Mouse (Mus musculus) granulocyte monocyte progenitor cell, adult 5-6 weeks (primary cell): ENCODE data around the gene S100a7a. TPM values are rescaled to one million over a fixed set of nuclear protein-coding genes. Genes with fewer than 3 reads are reported as not detected.

Experiments used
- ATAC-seq: replicated peaks from 2 replicates; pipeline ENCODE4 v1.8.0; 2016; ENCODE audit warnings: mild to moderate bottlenecking, moderate TSS enrichment, inconsistent platforms; ENCODE audit not compliant: poor library complexity, severe bottlenecking
- total RNA-seq, 2 experiments: library from RNA; stranded (forward) in 1 of 2; stranded (reverse) in 1 of 2; fragments of 200-712, 200-1000 nt in 1 of 2; fragments of >200 nt in 1 of 2; fragmentation: Nextera tagmentation in 1 of 2; gene quantifications; 2 replicates each; pipeline ENCODE4 v1.2.3; 2014 to 2017

Gene S100a7a
- total RNA-seq (2014; fragmentation: Nextera tagmentation) (not detected in 2 replicates), total RNA-seq (2017) (not detected in 2 replicates)

DNA sequence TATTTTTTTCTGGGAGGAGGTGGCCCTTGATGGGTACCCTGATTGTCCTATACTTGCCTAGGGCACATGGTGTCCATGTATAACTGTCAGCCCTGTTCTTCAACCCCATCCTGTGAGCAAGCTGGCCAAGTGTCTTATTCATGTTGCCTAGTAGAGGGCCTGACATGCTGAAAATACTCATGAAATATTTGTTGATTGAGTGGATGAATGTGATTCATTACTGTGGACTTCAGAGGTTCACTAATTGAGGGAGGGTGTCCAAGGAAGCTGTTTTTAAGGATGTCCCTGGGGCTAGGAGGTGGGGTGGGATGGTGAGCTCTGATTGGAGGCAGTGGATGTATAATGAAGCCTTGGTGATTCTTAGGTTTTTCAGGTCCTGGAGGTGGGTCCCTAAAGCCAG is at the start of gene S100a7a:
S100a7a (plus strand) TSS at position 301 of the 400 bp plus-strand sequence.
- ATAC-seq: no peak

DNA sequence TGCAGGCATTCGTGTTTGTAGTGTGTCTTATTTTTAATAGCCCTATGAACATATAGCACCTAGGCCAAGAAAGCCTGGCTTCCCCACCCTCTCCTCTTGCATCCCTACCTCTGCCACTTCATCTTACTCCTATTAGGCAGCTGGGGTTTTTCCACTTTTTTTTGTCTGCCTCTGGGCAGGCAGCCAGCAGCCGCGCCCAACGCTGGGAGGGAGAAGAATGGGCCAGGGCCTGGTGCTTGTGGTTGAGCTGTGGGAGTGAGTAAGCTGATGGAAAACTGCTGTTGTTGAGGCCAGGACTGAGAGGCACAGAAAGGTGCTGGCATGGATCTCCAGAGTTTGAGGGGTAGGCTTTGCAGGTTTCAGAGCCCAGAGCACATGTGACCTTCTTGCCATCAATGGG is 49.4 kb upstream of the S100a7a start:
- peak; percentile 65 for ATAC-seq

DNA sequence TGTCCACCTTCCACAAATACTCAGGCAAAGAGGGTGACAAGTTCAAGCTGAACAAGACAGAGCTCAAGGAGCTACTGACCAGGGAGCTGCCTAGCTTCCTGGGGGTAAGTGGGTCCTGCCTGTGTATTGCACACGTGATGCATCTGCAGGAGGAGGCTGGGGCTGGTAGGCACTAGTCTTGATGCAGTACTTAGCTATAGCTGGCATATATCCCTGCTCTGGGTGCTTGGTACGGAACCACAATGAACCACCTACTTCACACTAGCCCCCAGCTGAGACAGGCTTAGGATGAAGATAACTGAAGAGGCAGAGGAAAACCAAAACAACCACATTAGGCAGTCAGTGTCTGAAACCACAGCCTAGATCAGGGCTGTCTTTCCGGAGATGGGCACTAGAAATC is 48.8 kb upstream of the S100a7a start:
- peak; percentile 4; the same call in 1 of the 2 replicates for ATAC-seq

DNA sequence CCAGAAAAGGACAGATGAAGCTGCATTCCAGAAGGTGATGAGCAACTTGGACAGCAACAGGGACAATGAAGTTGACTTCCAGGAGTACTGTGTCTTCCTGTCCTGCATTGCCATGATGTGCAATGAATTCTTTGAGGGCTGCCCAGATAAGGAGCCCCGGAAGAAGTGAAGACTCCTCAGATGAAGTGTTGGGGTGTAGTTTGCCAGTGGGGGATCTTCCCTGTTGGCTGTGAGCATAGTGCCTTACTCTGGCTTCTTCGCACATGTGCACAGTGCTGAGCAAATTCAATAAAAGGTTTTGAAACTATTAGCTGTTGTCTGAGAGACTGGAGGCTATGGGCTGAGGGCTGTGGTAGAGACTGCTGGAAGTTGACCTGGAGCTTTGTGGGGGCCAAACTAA is 48.1 kb upstream of the S100a7a start:
- ATAC-seq: no peak

DNA sequence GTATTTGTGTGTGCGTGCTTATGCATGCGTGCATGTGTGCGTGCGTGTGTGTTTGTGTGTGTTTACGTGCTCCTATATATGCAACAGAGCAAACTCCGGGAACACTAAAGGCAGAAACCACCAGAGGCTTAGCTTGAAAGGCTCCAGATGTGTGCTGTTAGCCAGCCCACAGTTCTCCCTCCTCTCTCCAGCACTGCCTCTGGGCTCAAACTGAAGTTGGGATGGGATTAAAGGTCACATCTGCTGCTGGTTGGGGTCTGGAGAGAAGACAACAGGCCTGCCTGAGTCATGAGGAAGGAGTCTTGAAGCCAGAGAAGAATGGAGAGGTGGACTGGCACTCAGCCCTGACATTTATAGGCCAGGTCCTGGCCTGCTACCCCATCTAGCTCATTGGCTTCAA is 47.6 kb upstream of the S100a7a start:
- ATAC-seq: no peak

DNA sequence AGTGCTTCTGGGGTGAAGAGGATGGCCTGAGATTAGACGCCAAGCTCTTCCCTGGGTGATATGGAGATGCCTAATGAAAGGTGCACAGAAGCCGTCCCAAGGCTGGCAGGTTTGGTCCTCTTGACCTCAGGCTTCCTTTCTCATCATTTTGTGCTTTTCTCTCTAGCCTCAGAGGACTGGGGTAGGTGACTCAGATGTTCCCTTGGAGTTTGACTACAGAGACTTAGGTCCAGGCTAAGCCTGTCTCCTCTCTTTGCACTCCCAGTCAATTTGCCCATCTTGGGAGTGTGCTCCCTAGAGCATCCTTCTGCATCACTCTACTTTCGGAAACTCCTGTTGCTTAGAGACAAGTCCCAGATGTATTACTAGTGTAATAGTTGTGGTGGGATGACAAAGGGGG is 46.5 kb upstream of the S100a7a start:
- no peak for ATAC-seq

DNA sequence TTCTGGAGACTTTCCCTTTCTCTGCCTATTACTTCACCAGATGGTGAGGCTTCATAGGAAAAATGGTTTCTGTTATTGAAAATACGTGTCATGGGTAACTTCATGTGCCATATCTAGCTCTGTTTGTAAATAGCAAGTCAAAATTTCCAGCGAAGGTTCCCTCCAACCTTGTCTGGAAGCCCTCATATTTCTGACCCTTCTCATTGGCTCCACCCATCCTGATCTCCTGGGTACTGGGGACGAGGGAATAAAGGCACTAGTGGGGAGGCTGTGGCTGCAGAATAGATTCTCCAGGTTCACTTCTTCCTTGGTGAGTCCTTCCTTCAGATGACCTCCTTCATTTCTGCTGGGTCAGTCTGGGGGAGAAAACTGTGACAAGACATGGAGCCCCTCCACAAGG is 45.6 kb upstream of the S100a7a start, which contains the start of gene S100a5:
S100a5 (plus strand) TSS at position 301 of the 400 bp plus-strand sequence.
- no peak for ATAC-seq

DNA sequence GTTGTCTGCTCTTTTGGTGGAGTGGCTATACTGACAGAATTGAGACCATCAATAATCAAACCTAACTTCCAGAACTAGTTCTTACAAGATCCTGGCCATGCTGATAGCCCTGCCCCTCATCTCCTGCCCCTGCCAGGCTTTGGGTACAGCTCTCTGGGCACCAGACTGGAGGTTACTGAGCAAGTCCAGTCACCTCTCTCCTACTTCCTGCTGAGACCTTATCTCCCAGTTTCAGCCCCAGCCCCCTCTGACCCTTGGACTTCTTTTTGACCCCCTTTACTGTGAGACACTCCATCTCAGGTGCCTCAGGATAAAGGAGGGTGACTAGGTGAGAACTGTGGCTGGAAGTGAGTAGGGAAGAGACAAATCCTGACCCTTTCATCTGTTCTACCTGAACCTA is 44.7 kb upstream of the S100a7a start:
- ATAC-seq: no peak

DNA sequence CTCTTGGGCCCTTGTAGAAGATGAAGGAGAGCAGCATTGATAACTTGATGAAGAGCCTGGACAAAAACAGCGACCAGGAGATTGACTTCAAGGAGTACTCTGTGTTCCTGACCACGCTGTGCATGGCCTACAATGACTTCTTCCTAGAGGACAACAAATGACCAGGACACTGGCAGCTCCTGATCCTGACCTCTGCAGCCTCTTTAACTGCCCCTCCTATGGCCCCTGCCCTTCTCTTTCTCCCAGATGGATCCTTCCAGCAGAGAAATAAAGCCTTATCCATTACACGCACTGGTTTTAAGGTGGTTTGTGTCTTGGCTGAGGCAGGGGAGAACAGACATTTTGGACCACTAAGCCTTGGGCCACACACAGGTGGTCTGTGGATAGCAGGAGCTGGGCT is 42.3 kb upstream of the S100a7a start:
- no peak for ATAC-seq

DNA sequence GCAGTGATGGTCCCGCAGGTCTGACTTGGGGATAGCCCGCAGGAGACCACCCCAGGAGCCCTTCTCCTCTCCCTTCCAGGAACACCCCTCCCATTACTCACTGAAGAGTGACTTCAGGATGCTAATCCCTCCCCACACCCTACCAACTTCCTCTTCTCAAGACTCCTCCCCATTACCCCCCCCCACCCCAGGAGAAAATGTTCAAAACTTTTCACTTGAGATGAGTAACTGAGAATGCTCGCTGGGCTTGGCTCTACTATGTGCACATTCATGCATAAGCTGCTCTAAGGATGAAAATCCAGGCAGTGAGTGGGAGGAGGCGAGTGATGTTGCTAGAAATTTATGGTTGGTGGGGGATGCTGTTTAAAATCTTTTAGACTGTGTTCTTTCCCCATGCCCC is 41.8 kb upstream of the S100a7a start:
- ATAC-seq: peak; percentile 50

DNA sequence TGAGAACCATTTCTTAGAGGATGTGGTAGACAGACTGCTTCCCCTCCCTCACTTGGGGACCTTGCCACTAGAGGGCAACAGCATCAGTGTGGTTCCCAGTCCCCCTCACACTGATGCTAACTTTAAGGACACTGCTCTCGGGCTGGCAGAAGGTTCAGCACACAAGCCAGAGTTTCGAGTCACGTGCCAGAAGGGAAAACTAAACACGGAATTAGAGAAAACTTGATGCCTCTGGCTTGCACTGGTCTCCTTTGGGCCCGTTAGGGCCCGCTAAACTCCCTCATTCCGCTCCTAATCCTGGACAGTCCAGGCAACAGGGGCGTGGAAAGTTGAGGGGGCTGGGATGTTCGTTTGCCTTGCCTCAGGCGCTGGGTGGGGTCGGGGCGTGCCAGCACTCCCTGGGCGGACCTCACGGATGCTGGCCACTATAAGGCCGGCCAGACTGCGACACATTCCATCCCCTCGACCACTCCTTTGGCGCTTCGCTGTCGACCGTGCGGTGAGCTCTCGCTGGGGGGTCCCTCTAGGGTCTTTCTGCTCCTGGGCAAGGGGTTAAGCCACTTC is 41.0 kb upstream of the S100a7a start, which contains the start of gene S100a6:
S100a6 (plus strand) TSS at position 155 of the 564 bp plus-strand sequence.
- peak; percentile 71 for ATAC-seq

DNA sequence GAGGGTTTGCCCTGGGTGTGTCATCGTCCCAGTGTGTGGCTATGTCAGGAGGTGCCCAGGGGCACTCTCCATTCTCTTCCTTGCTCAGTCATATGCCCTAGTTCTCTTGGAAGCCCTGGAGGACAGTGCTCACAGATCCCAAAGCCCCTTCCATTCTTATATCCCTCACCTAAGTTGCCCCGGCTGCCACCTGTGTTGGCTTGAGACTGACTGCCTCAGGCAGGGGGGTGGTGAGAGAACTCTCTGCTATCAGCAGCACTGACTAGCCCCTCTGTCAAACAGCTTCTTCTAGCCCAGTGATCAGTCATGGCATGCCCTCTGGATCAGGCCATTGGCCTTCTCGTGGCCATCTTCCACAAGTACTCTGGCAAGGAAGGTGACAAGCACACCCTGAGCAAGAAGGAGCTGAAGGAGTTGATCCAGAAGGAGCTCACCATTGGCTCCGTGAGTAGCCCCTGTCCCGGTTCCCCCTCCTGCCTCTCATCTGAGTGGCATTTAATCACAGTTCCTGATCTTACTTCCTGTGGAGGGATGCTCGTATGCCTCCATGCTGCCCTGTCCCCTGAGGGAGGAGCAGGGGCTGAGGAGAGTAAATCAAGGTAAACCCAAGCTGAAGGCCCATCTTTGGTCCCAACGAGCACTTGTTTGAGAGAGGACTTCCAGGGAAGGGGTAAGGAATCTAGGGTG is 40.2 kb upstream of the S100a7a start:
- ATAC-seq: peak; percentile 15; the same call in 1 of the 2 replicates

DNA sequence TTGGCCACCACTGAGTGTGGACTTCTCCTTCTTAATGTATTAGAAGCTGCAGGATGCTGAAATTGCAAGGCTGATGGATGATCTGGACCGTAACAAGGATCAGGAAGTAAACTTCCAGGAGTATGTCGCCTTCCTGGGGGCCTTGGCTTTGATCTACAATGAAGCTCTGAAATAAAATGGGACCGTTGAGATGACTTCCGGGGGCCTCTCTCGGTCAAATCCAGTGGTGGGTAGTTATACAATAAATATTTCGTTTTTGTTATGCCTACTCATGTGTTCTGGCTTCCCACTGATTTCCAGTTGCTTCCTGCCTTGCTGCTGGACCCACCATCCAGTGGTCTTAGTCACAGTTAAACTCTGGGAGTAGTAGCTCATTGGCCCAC is 39.7 kb upstream of the S100a7a start:
- ATAC-seq: no peak

DNA sequence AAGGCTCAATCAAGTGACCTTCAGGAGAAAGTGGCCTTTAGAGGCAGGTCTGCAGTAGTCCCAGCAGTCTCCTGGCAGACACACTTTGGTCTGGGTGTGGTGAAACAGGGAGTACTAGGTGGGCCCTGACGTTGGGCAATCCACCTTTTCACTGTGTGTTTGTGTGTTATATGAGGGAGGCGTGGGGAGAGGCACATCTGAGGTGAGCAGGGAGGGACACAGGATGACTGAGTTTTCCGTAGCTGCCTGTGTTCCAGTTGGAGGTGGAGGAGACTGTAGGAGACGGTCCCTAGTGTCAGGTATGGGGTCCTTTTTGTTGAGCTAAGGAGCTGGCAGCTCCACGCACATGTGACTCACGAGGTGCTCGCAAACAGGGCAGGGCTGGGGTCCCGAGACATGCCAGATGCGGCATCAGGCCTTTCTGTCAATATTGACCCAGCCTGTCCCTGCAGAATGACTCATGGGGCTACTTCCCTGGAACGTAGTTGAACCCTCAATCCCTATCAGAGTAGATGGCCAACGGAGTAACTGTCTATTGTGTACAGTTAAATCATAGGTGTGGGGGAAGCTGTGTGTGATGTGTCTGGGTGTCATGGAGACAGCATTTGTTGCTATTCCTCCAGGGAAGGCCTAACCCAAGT is 39.1 kb upstream of the S100a7a start:
- no peak for ATAC-seq

DNA sequence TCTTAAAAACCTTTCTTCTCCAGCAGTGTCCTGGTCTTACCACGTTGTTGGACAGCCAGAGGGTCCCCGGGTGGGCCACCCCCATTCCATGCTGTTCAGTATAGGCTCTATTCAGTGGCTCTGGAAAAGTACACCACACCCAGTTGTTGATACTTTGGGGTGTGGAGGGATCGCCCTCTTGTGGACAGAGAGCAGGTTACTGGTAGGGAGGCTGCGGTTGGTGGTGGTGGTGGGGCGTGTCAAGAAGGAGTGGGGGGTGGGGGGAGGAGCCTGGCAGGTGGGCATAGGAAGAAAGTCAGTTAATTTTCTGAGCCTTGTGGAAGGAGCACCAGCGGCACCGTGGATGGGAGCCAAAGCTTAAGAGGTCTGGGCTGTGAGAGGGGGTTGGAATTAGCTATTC is 38.4 kb upstream of the S100a7a start:
- peak; percentile 63 for ATAC-seq

DNA sequence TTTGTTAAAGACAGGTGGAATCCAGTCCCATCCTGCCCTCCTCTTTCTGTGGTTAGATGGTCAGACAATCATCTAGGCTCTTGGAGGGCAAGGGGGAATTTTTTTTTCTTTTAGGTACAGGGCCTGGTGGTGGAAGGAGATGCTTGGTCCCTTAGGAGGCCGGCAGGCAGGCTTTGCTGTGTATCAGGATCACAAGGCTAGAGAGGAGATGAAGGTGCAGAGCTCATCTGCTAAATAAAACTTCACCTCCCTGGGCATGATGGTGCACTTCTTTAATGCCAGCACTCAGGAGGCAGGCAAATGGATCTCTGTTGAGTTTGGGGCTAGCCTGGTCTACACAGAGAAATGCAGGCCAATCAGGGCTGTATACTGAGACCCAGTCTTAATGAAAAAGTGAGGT is 37.9 kb upstream of the S100a7a start:
- no peak for ATAC-seq

DNA sequence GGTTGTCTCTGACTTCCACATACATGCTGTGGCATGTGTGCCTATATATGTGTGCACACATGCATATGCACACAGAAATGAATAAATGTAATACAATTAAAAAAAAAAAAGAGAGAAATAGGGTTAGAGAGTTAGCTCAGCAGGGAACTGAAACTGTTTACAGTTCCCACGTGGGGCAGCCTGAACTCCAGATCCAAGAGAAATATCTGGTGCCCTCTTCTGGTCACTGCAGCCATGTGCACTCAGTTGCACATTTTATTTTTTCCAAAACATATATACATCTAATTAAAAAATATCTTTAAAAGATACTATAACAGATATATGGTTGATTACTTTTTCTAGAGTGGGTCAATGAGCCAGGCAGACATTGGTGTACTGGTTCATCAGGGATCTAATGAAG is 36.2 kb upstream of the S100a7a start:
- peak; percentile 43 for ATAC-seq

DNA sequence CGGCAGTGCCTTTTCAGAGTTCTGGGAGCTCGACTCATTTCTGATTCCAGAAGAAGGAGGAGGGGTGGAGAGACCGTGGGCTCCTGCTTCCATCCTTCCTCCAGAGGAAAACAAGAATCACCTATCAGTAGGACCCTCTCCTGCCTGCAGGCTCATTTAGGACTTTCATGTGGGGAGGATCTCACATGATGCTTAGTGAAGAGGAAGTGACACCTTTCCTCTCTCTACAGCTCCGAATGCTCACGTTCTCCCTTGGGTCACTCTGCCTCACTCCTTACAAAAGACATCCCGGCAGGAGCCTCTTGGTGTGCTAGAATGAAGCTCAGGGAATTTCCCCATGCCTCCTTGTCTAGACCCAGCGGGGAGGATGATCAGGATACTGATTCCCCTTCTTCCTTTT is 32.3 kb upstream of the S100a7a start:
- ATAC-seq: peak; percentile 78

DNA sequence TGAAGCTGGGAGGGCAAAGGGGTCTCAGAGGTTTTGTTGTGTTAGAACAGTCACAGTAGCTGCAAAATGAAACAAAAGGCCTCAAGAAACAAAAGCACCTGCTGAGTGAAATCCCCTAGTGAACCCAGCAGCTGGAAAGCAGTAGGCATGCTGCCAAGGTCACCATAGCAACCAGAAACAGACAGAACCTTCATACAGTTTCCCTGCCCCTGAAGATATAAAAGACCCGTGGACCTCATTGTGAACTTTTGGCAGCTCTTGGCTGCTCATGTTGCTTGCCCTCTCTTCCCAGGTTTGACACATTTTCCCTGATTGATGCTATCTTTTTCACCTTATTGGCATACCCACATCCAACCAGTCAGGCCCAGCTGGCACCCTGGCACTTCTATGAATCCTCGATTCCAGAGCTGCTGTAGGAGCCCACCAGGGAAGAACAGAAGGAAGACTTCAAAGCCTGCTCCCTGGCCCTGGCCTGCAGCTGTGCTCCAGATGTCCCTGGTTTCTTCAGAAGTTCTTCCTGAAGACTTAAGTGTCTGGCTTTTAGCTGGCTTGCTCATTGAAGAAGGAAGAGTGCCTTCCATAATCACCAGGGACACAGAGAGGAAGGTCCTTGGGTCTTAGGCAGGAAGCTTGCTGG is 30.3 kb upstream of the S100a7a start:
- ATAC-seq: no peak

DNA sequence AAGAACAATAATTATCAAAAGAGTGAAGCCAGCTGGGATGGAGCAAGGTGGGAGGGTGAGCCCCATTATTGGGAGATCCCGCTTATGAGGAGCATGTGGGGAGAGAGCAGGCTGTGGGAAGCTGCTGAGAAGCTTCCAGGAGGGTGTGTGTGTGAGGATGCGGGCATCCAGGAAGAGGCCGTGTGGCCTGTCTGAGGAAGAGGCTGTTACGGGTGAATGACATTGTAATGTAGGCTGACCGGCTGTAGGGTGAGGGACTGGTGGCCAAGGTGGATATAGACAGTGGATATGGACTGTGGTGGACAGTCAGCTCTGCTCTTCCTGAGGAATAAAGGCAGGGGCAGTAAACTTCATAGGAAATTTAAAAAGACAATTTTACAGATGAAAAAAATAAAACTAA is 28.3 kb upstream of the S100a7a start:
- no peak for ATAC-seq
